Mouse (Mus musculus) kidney, postnatal 4 days (tissue): ENCODE data around the gene Comt.
A peak's percentile ranks its signal among the peaks of the same experiment; 100 is the strongest.

Experiments
- DNase-seq, 2 experiments: peaks; one replicate each; pipeline ENCODE4 v3.0.0; 2021; ENCODE audit warnings: mixed read lengths in 2 of 2

Gene Comt

GRCm38 (mm10) chr16:18387704-18388582, 38.7 kb downstream of the Comt start:
- peak; percentile 52 to 60 for DNase-seq

- DNase-seq, result peak in 1 of 2 experiments; percentile 1
Observed at GRCm38 (mm10) chr16:18386972-18387371, 39.7 kb downstream of the Comt start.

GRCm38 (mm10) chr16:18386451-18386850, 40.2 kb downstream of the Comt start:
- DNase-seq, result no peak

- peak in 1 of 2 experiments; percentile 9 for DNase-seq
Observed at GRCm38 (mm10) chr16:18385411-18385810, 41.2 kb downstream of the Comt start.

GRCm38 (mm10) chr16:18384659-18385058, 42.0 kb downstream of the Comt start:
- peak in 1 of 2 experiments; percentile 19 for DNase-seq

GRCm38 (mm10) chr16:18384211-18384610, 42.4 kb downstream of the Comt start:
- peak in 1 of 2 experiments; percentile 34 for DNase-seq

GRCm38 (mm10) chr16:18383756-18384155, 42.9 kb downstream of the Comt start:
- DNase-seq, result peak in 1 of 2 experiments; percentile 66

GRCm38 (mm10) chr16:18383045-18383726, 43.5 kb downstream of the Comt start:
- DNase-seq, result peak in 1 of 2 experiments; percentile 41

- peak in 1 of 2 experiments; percentile 58 for DNase-seq
Observed at GRCm38 (mm10) chr16:18381621-18382258, 44.9 kb downstream of the Comt start.

GRCm38 (mm10) chr16:18380495-18381063, 46.1 kb downstream of the Comt start:
- no peak for DNase-seq

GRCm38 (mm10) chr16:18379338-18380001, 47.2 kb downstream of the Comt start:
- peak in 1 of 2 experiments; percentile 14 for DNase-seq

- DNase-seq, result no peak
Observed at GRCm38 (mm10) chr16:18378489-18378888, 48.2 kb downstream of the Comt start.

GRCm38 (mm10) chr16:18377203-18377602, 49.4 kb downstream of the Comt start:
- DNase-seq, result peak in 1 of 2 experiments; percentile 33

GRCm38 (mm10) chr16:18376297-18376954, 50.2 kb downstream of the Comt start:
- DNase-seq, result no peak

GRCm38 (mm10) chr16:18373632-18374031, 53.0 kb downstream of the Comt start:
- DNase-seq, result no peak

- no peak for DNase-seq
Observed at GRCm38 (mm10) chr16:18370197-18370596, 56.5 kb downstream of the Comt start.

GRCm38 (mm10) chr16:18366849-18367248, 59.8 kb downstream of the Comt start:
- DNase-seq, result no peak

- DNase-seq, result peak; percentile 29 to 47
Observed at GRCm38 (mm10) chr16:18362948-18363347, 63.7 kb downstream of the Comt start.

GRCm38 (mm10) chr16:18360151-18360805, 66.4 kb downstream of the Comt start:
- DNase-seq, result peak; percentile 20 to 50

- DNase-seq, result no peak
Observed at GRCm38 (mm10) chr16:18357977-18358376, 68.7 kb downstream of the Comt start.

GRCm38 (mm10) chr16:18356961-18357360, 69.7 kb downstream of the Comt start:
- DNase-seq, result no peak
